Mouse (Mus musculus): ENCODE results near the gene Nova2. TPM values are rescaled to one million over a fixed set of nuclear protein-coding genes. Genes with fewer than 3 reads are reported as not detected.

Nova2 gene
- polyA plus RNA-seq, 1 experiment from 2014 or later, result 1.2 TPM

DNA sequence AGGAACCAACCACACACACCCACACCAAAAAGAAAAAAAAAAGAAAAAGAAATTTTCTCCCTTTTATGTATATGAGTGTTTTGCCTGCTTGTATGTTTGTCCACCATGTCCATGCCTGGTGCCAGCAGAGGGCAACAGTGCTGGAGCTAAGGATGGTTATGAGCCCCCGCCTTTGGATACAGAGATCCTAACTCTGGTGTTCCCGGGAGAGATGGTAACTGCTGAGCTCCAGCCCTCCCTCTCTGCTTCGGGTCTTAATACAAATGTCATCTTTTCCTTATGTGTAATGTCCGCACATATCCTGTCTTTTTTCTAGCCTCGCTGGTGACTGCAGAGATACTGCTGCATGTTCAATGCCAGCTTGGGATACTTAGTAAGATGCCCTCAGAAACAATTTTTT, 64.3 kb downstream of the Nova2 start:
- H3K27ac ChIP-seq, result peak overlapping the region; percentile 57; the same call in 1 of the 2 replicates
- peak overlapping the region; percentile 53 for H3K4me3 ChIP-seq
- peaks cover 35% of the 10 kb centered on the region for H3K27me3 ChIP-seq
- H3K9ac ChIP-seq, result 0 out of 2 replicates have a peak overlapping the region, but pooled peaks have one; percentile 1
- peaks cover 22% of the 10 kb centered on the region for H3K4me1 ChIP-seq
- H3K36me3 ChIP-seq, result no peaks in the 10 kb centered on the region
- H3K4me2 ChIP-seq, result peak overlapping the region; percentile 83
- WGBS, result 5% methylated on average over 5 of the region's 5 CpGs
- no peaks in the 10 kb centered on the region for H3K9me3 ChIP-seq
- no peak for ATAC-seq (ENCODE audit: borderline replicate concordance, extremely low read depth, low FRiP score, low TSS enrichment)

DNA sequence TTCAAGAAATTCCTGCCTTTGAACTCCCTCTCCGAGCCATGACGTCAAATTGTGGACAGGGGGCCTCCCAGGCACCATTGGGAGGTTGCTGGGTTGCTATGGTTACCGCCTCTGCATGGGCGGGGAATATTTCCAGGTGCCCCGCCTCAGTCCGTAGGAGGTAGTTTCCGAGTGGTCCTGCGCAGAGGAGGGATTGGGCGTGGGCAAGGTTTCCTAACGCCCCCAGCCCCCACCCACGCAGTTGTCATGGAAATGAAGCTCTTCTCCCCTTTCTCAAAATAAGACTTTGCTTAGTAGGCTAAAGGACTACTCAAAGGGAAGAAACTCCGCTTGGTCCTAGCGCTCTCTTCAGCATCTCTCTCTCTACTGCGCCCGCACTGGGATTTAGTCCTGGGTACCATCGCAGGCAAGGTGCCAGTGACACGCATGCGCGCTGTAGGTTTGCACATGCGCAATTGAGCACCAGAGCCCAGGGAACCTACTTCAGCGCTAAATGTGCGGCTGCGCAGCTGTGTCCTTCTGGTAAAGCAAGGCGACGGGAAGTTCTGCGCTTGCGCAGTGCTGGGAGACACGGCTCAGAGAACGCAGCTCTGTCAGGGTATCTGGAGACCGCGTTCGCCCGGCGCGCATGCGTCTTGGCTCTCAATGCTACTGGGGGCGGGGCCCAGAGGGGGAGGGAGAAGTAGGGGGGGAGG, 65.1 kb downstream of the Nova2 start, which contains the start of gene Mypop:
Gene Mypop, plus strand, starts transcription at position 645 of the 695 bp plus-strand sequence.
- peak within 1 kb of the TSS; percentile 83 for H3K4me2 ChIP-seq
- H3K9me3 ChIP-seq, result no peaks in the 10 kb centered on the region
- WGBS, result under 1% methylated on average over 37 of the region's 37 CpGs
- H3K4me1 ChIP-seq, result peaks cover 22% of the 10 kb centered on the region
- peak within 1 kb of the TSS; percentile 53 for H3K4me3 ChIP-seq
- peak within 1 kb of the TSS; percentile 57 for H3K27ac ChIP-seq
- ATAC-seq (ENCODE audit: borderline replicate concordance, extremely low read depth, low FRiP score, low TSS enrichment), result peak; percentile 93
- H3K9ac ChIP-seq, result peak within 1 kb of the TSS; percentile 53
- peaks cover 35% of the 10 kb centered on the region for H3K27me3 ChIP-seq
- H3K36me3 ChIP-seq, result no peaks in the 10 kb centered on the region

- no peak; the same call in 1 of the 2 replicates for ATAC-seq (ENCODE audit: borderline replicate concordance, extremely low read depth, low FRiP score, low TSS enrichment)
- H3K4me2 ChIP-seq, result peak overlapping the region; percentile 83
These were observed 66.1 kb downstream of the Nova2 start for GRCm38 (mm10) chr7:18991660-18992293.

GRCm38 (mm10) chr7:18992294-18992675, 66.6 kb downstream of the Nova2 start:
- peaks cover 22% of the 10 kb centered on the region for H3K4me1 ChIP-seq
- 2% methylated on average over 31 of the region's 31 CpGs for WGBS
- H3K36me3 ChIP-seq, result no peaks in the 10 kb centered on the region
- H3K9me3 ChIP-seq, result no peaks in the 10 kb centered on the region
- H3K27me3 ChIP-seq, result peaks cover 35% of the 10 kb centered on the region
- H3K27ac ChIP-seq, result no peak overlapping the region
- H3K4me3 ChIP-seq, result peak overlapping the region; percentile 53
- peak overlapping the region; percentile 53 for H3K9ac ChIP-seq
- peak overlapping the region; percentile 83 for H3K4me2 ChIP-seq
- ATAC-seq (ENCODE audit: borderline replicate concordance, extremely low read depth, low FRiP score, low TSS enrichment), result no peak

More at GRCm38 (mm10) chr7:18991660-18992293, 66.1 kb downstream of the Nova2 start:
- Histone ChIP-seq H3K4me1 (peaks cover 22% of the 10 kb centered on the region), H3K27ac (no peak overlapping the region), H3K9me3 (no peaks in the 10 kb centered on the region), H3K4me3 (peak overlapping the region; percentile 53), H3K9ac (peak overlapping the region; percentile 53), H3K36me3 (no peaks in the 10 kb centered on the region), H3K27me3 (peaks cover 35% of the 10 kb centered on the region)
- WGBS, result under 1% methylated on average over 59 of the region's 59 CpGs

GRCm38 (mm10) chr7:18993036-18993435, 67.3 kb downstream of the Nova2 start:
- H3K9ac ChIP-seq, result no peak overlapping the region
- H3K36me3 ChIP-seq, result no peaks in the 10 kb centered on the region
- peaks cover 35% of the 10 kb centered on the region for H3K27me3 ChIP-seq
- no peaks in the 10 kb centered on the region for H3K9me3 ChIP-seq
- 86% methylated on average over 5 of the region's 5 CpGs for WGBS
- no peak for ATAC-seq (ENCODE audit: borderline replicate concordance, extremely low read depth, low FRiP score, low TSS enrichment)
- no peak overlapping the region for H3K27ac ChIP-seq
- peak overlapping the region; percentile 83; the same call in 1 of the 2 replicates for H3K4me2 ChIP-seq
- peaks cover 22% of the 10 kb centered on the region for H3K4me1 ChIP-seq
- H3K4me3 ChIP-seq, result no peak overlapping the region

- WGBS, result 34% methylated on average over 9 of the region's 9 CpGs
- H3K27me3 ChIP-seq, result no peaks in the 10 kb centered on the region
- no peaks in the 10 kb centered on the region for H3K36me3 ChIP-seq
- peaks cover 22% of the 10 kb centered on the region for H3K4me1 ChIP-seq
- H3K9ac ChIP-seq, result no peak overlapping the region
- H3K27ac ChIP-seq, result no peak overlapping the region
- H3K4me3 ChIP-seq, result no peak overlapping the region
- no peaks in the 10 kb centered on the region for H3K9me3 ChIP-seq
- H3K4me2 ChIP-seq, result no peak overlapping the region
- no peak for ATAC-seq (ENCODE audit: borderline replicate concordance, extremely low read depth, low FRiP score, low TSS enrichment)
These were observed 73.1 kb downstream of the Nova2 start for GRCm38 (mm10) chr7:18998835-18999234.

- peak overlapping the region; percentile 29 for H3K9ac ChIP-seq
- no peak for ATAC-seq (ENCODE audit: borderline replicate concordance, extremely low read depth, low FRiP score, low TSS enrichment)
These were observed 74.7 kb downstream of the Nova2 start for GRCm38 (mm10) chr7:19000421-19000820.

DNA sequence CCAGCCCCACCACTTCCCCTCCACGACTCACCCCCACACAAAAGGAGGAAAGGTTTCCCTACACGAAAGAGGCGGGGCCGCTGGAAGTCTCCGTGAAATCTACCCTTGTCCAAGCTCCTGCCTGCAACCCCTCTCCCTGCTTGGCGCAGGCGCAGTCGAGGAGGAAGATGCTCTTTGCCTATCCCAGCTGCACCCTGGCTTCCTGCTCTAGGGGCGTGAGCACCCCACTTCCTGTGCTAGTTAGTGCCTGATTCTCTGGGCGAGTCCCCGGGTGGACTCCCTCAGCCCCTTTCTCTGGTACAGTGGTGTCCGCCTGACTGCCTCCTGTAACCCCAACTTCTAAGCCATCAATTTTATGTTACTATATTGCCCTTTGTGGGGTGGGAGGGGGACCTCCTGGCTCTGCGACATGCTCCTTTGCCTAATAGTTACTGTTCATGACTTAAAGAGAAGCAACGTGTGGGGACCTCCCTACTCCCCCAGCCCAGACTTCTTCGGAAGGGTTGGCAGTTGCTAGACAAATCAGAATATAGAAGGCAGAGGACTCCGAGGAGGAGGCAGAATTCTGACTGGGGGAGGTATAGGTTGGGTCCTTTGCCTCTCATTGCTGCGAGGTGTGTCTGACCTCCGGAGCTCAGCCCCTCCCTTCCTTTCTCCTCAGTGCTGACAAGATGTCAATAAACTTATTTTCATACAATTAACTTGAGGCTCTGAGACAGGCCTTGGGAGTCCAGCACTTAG, 75.5 kb downstream of the Nova2 start:
- WGBS, result 32% methylated on average over 18 of the region's 18 CpGs

More at GRCm38 (mm10) chr7:19000421-19000820, 74.7 kb downstream of the Nova2 start:
- 47% methylated on average over 10 of the region's 10 CpGs for WGBS
- H3K4me2 ChIP-seq, result peak overlapping the region; percentile 55
- H3K36me3 ChIP-seq, result peaks cover 5% of the 10 kb centered on the region
- no peaks in the 10 kb centered on the region for H3K9me3 ChIP-seq
- peaks cover 32% of the 10 kb centered on the region for H3K4me1 ChIP-seq
- H3K4me3 ChIP-seq, result peak overlapping the region; percentile 39
- H3K27me3 ChIP-seq, result no peaks in the 10 kb centered on the region
- H3K27ac ChIP-seq, result 0 out of 2 replicates have a peak overlapping the region, but pooled peaks have one; percentile 4

GRCm38 (mm10) chr7:19001807-19002085, 76.1 kb downstream of the Nova2 start:
- Histone ChIP-seq H3K4me2 (peak overlapping the region; percentile 94; the same call in 1 of the 2 replicates), H3K27me3 (no peaks in the 10 kb centered on the region), H3K4me1 (peaks cover 43% of the 10 kb centered on the region), H3K9ac (no peak overlapping the region), H3K36me3 (peaks cover 15% of the 10 kb centered on the region), H3K9me3 (no peaks in the 10 kb centered on the region), H3K27ac (peak overlapping the region; percentile 80), H3K4me3 (no peak overlapping the region)
- ATAC-seq (ENCODE audit: borderline replicate concordance, extremely low read depth, low FRiP score, low TSS enrichment), result no peak
- 70% methylated on average over 3 of the region's 3 CpGs for WGBS

More for the DNA sequence above, 75.5 kb downstream of the Nova2 start:
- peaks cover 13% of the 10 kb centered on the region for H3K36me3 ChIP-seq
- H3K4me2 ChIP-seq, result peak overlapping the region; percentile 55
- H3K9me3 ChIP-seq, result no peaks in the 10 kb centered on the region
- H3K27ac ChIP-seq, result peak overlapping the region; percentile 4; the same call in 1 of the 2 replicates
- no peak for ATAC-seq (ENCODE audit: borderline replicate concordance, extremely low read depth, low FRiP score, low TSS enrichment)
- peak overlapping the region; percentile 29 for H3K9ac ChIP-seq
- peaks cover 40% of the 10 kb centered on the region for H3K4me1 ChIP-seq
- H3K27me3 ChIP-seq, result no peaks in the 10 kb centered on the region
- H3K4me3 ChIP-seq, result peak overlapping the region; percentile 39

GRCm38 (mm10) chr7:19002115-19002514, 76.4 kb downstream of the Nova2 start:
- Histone ChIP-seq H3K36me3 (peaks cover 18% of the 10 kb centered on the region), H3K27me3 (no peaks in the 10 kb centered on the region), H3K4me2 (peak overlapping the region; percentile 94), H3K9ac (peak overlapping the region; percentile 59), H3K9me3 (no peaks in the 10 kb centered on the region), H3K27ac (peak overlapping the region; percentile 80), H3K4me1 (peaks cover 47% of the 10 kb centered on the region), H3K4me3 (peak overlapping the region; percentile 42)
- 5% methylated on average over 4 of the region's 4 CpGs for WGBS
- no peak for ATAC-seq (ENCODE audit: borderline replicate concordance, extremely low read depth, low FRiP score, low TSS enrichment)

DNA sequence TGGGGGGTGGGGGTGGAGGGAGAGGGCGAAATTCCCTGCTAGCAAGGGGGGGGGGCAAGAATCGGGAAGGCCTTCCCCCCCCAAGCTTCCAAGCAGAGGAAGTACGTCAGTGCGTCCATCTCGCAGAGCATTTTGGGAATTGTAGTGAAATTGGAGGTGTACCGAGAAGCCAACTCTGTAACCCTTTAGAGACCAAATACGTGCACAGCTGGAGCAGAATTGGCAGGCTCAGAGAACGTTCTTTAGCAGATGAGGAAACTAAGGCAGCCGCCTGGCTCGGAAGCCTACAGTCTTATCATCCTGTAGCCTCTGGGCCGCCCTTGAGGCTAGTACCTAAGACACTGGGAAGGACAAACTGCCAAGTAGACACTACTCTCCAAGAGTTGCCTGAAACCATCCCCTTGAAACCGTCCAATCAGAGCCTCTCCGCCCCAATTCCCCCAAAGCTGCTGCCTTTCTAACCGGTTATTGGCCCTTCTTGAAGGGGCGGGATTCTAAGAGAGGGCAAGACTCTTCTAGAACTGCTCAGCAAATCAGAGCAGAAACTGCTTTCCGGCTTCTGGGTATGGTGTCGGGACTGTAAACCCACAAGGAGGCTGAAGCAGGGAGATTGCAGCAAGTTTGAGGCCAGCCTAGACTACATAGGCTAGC, 77.3 kb downstream of the Nova2 start:
- Histone ChIP-seq H3K4me2 (peak overlapping the region; percentile 94), H3K4me1 (peaks cover 56% of the 10 kb centered on the region), H3K27me3 (no peaks in the 10 kb centered on the region), H3K27ac (peak overlapping the region; percentile 80), H3K36me3 (peaks cover 23% of the 10 kb centered on the region), H3K9me3 (no peaks in the 10 kb centered on the region), H3K4me3 (peak overlapping the region; percentile 42), H3K9ac (peak overlapping the region; percentile 59)
- peak; percentile 41; the same call in 1 of the 2 replicates for ATAC-seq (ENCODE audit: borderline replicate concordance, extremely low read depth, low FRiP score, low TSS enrichment)
- WGBS, result 2% methylated on average over 17 of the region's 17 CpGs

Measured in lung, embryonic 15.5 days (tissue).